Mouse (Mus musculus) right cerebral cortex, adult 18-20 months (tissue): ENCODE data around the gene Degs2.

ENCODE experiments used
- DNase-seq: peaks from one replicate; pipeline ENCODE4 v3.0.0; 2022; ENCODE audit warnings: mixed read lengths

The Degs2 gene

DNA sequence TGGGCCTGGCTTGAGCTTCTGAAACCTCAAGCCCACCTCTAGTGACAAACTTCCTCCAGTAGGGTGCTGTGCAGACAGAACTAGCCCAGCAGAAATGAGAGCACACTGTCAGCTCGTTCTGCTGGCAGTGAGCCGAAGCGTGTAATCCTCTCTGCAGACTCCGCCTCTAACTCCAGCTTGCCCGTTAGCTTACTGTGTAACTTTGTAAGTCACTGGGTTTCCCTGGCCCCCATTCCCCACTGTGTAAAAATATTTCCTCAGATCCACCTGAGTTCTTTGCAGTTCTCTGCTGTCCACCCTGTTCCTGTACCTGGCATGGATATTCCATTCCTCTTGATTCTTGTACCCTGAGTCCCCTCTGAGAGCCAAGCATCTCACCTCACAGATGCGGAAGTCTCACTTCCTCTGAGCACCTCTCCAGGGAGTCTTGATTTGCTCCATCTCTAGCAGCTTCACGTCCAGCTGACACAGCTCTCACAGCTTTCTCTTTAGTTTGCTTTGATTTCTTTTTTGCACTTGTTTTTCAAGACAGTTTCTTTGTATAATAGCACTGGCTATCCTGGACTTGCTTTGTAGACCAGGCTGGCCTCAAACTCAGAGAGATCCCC, 51.0 kb downstream of the Degs2 start:
- DNase-seq = peak; percentile 57

DNA sequence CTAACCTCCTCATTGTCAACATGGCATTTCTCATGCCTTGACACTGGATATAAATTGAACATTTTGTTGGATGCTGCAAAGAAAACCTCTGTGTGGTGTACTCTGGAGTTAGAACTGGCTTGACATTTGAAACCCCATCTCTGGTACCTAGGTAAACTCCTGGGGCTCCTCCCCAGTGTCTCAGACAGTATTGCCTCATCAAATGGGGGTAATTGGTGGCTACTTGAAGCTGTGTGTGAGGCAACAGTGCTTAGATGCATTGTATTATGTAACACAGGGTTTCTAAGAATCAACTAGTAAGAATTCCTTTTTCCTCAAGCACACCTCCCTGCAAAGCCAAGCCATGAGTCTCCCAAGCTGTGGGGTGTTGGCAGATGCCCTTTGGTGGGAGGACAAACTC, 54.3 kb downstream of the Degs2 start:
- DNase-seq = no peak

DNA sequence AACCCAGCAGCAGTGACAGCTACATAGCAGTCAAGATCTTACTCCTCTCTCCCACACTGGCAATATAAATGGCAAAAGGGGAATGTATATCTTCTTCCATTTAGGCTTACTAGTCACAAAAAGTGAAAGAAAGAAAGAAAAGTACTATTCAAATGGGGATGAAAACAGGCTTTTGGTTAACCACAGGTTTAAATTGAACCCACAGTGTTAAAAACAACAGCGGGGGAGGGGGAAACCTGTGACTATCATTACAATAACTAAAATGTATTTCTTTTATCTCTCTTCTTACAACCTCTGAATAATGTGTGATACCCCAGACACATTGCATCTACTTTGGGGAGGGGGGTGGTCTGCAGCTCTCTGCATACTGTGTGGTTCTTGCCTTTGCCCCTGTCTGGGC, 55.9 kb downstream of the Degs2 start:
- DNase-seq = no peak

DNA sequence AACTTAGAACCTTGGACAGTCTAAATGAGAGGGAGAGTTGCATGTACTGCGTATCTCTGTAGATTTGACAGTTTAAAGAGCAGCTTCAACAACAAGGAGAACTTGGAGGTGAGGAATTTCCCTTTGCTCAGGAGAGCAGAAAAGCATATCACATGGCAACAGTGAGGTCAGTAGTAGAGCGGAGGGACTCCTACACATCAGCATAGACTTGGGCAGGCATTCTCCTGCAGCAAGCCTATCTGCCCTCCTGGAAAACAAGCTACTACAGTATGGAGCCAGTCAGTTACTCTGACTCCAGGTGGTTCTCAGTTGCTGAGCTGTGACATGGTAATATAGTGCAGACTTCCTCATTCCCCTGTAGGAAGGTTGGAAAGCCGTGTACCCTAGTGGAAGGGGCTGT, 60.1 kb downstream of the Degs2 start:
- no peak for DNase-seq

DNA sequence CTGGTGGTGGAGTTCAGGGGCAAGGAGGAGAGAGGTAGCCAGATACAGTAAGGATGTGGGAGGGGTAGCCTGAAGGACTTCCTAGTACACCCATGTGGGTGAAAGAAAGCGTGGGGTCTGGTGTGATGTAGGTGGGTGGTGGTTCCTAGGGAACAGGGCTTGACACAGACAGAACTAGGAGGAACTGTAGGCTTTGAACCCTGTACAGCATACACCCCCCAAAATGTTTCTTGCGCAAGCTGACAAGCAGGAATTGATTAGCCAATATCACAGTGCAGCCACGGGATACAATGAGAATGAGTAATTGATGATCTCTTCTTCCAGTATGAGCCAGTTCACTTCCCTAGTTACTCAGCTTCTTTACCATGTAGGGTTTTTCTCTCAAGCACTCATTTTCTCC, 63.0 kb downstream of the Degs2 start:
- DNase-seq = no peak

DNA sequence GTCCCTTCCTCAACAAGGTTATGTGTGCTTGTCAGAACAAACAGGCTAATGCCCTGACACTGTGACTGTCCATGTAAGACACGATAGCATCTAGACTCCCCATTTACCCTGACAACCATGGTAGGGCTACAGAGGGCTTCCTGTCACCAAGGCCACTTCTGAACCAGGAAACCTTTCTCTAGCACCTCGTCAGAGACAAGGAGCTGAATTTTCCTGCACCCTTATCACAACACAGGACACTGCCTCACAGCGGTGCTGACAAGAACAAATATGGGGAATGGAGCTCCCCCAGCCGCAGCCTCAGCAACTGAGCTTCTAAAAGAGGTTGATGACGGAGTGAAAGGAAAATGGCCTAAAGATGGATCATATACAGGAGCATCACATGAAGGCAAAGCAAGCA, 64.7 kb downstream of the Degs2 start:
- DNase-seq = no peak

DNA sequence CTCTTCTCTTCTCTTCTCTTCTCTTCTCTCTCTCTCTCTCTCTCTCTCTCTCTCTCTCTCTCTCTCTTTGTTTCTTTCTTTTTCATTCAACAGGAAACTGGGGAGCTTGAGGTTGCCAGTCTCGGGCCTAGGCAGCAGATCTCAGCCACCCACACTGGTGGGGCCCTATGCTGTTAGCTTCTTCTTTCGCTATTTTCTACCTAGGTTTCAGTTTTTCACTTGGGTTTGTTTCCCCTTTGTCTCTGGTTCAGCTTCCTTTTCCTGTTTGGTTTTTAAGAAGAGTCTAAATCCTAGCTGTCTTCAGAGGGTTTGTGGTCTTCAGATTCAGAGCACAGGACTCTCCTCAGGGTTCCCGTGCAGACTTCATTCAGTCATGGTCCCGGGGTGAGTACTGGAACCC, 66.6 kb downstream of the Degs2 start:
- no peak for DNase-seq

DNA sequence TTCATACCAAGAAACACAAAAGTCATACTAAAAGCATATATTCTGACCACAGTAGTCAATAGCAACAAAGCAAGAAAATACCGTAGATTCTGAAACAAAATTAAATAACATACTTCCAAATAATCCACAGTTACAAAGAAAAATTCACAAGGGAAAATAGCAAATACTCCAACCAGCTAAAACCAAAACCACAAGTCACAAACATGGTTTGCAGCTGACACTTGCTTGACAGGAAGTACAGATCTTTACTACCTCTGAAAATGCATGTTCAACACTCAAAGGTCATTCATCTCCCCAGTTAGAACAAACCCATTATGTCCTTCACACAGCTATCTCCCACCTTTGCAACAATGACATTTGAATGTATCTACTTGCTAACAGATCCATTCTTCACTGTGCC, 68.1 kb downstream of the Degs2 start:
- DNase-seq = no peak

DNA sequence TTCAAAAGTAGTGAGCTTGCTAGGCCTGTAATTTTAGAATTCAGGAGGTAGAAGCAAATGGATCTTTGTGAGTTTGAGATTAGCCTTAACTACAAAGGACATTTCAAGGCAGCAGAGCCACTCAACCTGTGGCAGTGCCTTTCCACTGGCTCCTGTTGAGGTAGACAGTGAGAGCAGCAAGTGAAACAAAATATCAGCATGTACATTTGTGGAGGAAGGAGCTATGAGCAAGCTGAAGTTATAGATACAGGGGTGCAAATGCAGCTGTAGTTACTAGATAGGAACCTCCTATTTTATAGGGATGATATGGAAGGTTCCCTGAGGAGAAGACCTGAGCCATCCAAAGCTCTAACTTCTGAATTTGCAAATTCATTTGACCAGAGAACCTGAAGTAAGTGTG, 69.6 kb downstream of the Degs2 start:
- no peak for DNase-seq

DNA sequence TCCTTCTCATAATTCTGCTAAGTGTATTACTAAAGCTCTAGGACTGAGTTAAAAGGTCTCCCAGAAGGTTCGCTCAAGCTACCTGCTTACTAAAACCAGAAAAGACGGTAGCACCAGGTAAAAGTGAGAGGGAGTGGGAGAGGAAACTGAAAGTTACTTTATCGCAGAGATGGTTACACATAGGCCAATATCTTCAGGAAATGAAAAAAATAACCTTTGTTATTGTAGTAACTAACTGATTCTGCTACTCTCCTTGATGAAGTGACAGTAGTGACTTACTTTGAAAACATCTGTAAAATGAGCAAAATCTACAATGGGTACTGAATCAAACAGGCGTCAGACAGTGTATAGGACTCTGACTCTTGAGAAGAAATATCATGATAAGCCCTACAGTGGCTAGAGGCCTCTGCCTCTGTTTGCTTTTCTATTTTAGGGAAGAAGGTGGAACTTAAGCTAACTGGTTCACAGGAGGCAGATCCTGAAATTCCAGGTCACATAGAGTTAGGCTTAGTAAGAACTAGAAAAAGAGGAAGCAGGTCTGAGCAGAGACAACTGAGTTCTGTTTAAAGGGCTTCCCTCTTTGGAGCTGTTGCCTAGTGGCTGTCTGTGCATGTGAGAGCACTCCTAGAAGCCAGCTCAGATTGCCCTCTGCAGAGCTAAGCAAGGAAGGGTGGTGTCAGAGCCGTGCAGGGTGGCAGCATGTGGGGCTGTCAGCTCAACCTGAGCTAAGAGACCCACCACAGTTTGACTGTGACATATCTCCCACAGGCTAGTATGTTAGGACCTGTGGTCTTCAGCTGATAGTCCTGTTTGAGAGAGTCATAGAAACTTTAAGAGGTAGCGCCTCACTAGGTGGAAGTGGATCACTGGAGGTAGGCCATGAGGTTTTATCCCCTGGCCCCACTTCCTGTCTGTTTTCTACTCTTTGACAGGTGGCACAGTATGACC, 71.1 kb downstream of the Degs2 start:
- no peak for DNase-seq

DNA sequence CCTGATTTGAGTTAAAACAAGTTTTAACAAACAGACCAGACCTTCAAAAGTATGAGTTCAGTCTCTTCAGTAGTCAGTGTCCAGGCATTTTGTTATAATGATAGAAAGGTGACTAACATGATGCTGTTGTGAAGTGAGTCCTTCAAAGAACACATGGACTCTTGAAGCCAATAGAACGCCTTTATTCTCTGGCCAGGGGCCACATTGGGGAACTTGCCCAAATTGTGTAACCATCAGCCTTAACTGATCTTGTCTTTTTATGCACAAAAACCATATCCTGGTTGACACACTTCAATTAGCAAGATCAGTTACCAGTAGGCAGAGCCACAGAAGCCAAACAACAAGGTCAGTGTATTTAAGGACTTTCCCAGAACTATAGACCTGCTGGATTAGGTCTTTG, 72.6 kb downstream of the Degs2 start:
- DNase-seq = no peak
